Mouse (Mus musculus) macrophage (primary cell): ENCODE results near the gene Pex5l. TPM values are rescaled to one million over a fixed set of nuclear protein-coding genes. Genes with fewer than 3 reads are reported as not detected.

ENCODE experiments used
- H3K27ac ChIP-seq: fragments of 350-480 bp; formaldehyde crosslinking; 2 replicates; pipeline ENCODE4 v1.9.0; 2021
- H3K36me3 ChIP-seq: fragments of 350-480 bp; formaldehyde crosslinking; 2 replicates; pipeline ENCODE4 v1.9.0; 2021; ENCODE audit errors: inconsistent target
- H3K4me3 ChIP-seq: fragments of 350-480 bp; formaldehyde crosslinking; 2 replicates; pipeline ENCODE4 v1.9.0; 2021; ENCODE audit errors: inconsistent target
- H3K79me2 ChIP-seq: fragments of 350-480 bp; formaldehyde crosslinking; 2 replicates; pipeline ENCODE4 v1.9.0; 2021; ENCODE audit errors: inconsistent target
- WGBS: methylation state at CpG from one replicate; pipeline ENCODE4 v1.1.7; 2026; ENCODE audit warnings: inconsistent platforms; ENCODE audit not compliant: missing documents; 5-methylcytosine and 5-hydroxymethylcytosine counted together
- polyA plus RNA-seq: library from polyadenylated mRNA; stranded (reverse); fragments of 250-400 nt; gene quantifications from 3 replicates; pipeline ENCODE4 v1.2.4, GENCODE M21; 2018; ENCODE audit warnings: inconsistent platforms

Pex5l gene
- polyA plus RNA-seq, 1 experiment from 2014 or later = not detected

DNA sequence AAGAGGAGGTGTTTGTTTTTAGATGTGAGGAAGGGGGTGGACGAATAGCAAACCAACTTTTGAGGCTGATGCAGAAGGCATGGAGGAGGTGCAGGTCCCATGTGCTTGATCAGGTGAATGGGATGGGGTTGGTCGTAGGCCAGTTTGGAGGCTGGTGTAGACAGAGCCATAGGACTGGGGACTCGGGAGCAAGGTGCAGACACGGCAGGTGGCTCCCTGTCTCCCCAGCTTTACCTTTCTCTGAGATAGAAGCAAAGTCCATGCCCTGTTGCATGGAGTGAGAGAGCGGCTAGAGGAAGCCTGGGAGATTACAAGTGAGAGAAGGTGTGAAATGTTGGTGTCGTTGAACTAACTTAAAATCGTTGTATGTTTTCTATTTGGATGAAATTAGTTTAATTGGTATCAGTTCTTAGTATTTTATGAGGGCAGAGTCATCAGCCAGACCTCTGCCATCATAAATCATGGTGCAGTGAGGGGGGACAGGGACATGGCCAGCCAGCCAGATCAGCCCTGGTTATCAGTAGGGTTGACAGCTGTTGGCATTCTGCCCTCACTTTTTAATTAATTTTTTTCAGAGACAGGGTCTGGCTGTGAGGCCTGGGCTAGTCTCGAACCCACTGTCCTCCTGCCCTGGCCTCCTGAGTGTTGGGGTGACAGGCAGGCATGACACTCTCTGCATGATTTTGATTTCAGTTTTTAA, 203.1 kb downstream of the Pex5l start:
- H3K27ac ChIP-seq = no peak overlapping the region
- no peaks in the 10 kb centered on the region for H3K79me2 ChIP-seq
- 70% methylated on average over 8 of the region's 8 CpGs for WGBS
- no peaks in the 10 kb centered on the region for H3K36me3 ChIP-seq
- no peak overlapping the region for H3K4me3 ChIP-seq

DNA sequence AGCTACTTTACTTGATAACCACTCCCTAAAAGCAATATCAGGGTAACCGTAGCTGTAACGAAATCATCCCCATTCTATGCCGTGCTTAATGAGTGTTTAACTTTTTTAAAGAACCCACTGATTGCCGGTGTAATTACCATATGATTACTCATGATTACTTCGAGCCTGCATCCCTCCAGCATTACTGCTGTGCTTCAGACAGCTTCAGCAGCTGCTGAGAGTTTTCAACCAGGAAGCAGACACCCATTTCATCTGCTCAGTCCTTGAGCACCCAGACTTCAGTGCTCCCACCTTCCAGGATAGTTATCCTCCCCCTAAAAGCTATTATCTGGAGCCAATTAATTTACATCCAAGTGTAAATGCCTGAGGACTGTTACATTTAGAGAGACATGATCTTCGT, 218.9 kb downstream of the Pex5l start:
- 84% methylated on average over 6 of the region's 6 CpGs for WGBS

DNA sequence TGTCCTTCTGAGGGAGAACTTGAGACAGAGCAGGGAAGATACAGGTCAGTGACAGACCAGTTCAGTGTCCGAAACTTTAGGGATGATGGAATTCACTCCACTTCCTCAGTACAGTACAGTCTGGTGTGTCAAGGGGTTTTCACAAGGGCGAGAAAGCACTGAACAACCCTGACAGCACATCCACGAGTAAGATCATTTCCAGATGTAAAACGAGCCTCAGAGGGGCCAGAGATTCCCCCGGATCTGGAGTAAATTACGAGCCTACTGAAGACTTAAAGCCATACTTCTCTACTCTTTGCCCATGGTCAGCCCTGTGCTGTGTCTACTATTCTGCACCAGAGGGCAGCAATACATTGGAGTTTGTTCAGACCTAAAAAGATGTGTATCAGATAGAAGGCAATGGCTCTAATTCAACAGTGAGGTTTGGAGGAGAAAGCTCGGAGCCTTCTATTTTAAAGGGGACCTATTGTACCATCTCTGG, 232.9 kb downstream of the Pex5l start:
- Histone ChIP-seq H3K36me3 (no peaks in the 10 kb centered on the region), H3K79me2 (no peaks in the 10 kb centered on the region), H3K27ac (no peak overlapping the region), H3K4me3 (no peak overlapping the region)
- WGBS = 82% methylated on average over 7 of the region's 7 CpGs

More for the DNA sequence above, 218.9 kb downstream of the Pex5l start:
- no peaks in the 10 kb centered on the region for H3K79me2 ChIP-seq
- no peak overlapping the region for H3K4me3 ChIP-seq
- H3K36me3 ChIP-seq = no peaks in the 10 kb centered on the region
- no peak overlapping the region for H3K27ac ChIP-seq

DNA sequence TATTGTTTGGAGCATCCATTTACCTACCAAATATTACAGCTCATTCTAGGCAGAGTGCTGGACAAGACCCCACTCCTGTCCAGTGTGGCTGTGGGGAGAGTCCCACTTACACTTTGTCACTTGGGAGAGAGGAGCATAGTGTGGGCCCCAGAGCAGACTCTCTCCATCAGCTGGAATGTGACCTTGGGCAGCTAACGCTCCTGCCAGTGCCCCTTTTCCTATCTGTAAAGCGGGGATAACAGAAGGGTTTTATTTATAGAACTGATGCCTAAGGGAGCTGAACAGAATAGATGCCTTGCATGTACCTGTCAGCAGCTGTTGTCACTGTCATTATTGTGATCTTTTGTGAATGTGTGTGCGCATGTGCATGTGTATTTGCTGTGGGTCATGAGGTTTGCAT, 234.6 kb downstream of the Pex5l start:
- WGBS = 96% methylated on average over 3 of the region's 3 CpGs
- Histone ChIP-seq H3K27ac (no peak overlapping the region), H3K4me3 (no peak overlapping the region), H3K36me3 (no peaks in the 10 kb centered on the region), H3K79me2 (no peaks in the 10 kb centered on the region)

DNA sequence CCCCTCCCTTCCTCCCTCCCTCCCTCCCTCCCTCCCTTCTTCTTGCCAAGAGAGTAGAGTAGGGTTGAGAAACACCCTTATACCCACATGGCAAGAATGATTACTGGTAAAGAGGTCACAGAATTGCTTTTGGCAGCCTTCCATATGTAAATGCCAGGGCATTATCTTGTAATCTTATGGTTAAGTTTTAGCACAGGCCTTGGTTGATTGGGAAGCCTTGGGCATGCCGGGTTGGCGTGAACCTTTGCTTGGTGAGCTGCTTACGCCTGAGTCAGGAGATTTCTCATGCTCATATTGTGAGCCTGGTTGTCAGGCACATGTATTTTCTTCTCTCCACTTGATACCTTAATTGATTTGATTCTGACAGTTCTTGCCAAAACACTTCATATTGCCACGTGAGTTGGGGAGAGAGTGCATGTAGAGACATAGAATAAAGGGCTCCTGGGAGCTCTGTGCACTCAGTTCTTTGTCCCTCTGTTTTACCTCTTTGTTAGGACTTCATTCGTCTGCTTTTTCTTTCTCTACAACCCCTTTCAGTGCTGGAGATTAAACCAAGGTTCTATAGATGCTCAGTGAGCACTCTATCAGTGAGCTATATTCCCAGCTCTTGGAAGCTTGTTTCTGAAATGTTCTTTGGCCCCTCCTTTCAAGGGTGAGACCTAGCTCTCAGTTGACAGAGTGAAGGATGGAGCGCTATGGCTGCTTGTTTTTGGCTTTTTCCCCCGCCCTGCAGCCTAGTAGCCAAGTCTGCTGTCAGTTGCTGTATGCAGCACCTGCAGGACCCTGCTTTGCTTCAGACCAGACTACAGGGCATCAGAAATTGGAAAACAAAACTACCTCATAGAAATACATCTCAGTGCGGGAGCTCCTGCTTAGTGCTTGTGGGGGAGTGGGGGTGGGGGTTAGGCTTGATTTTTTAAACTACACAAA, 236.9 kb downstream of the Pex5l start:
- H3K79me2 ChIP-seq = no peaks in the 10 kb centered on the region
- 84% methylated on average over 8 of the region's 8 CpGs for WGBS
- no peak overlapping the region for H3K4me3 ChIP-seq
- H3K36me3 ChIP-seq = no peaks in the 10 kb centered on the region
- no peak overlapping the region for H3K27ac ChIP-seq

DNA sequence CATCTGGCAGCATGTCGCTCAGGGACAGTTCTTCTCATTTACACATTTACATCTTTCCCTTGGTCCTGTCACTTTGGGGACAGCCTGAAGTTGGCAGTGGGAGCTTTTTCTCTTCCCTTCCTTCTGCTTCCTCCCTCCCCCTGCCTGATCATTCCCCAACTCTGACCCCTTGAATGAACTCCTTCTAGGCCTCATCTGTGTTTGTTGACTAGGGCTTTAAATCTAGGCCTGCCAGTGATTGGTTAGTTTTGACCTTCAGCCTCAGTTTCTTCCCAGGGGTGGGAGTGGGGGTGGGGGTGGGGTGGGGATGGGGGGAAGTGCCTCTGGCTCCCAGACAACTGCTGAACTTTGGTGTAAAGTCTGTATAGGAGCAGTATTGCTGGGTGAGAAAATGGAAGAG, 238.4 kb downstream of the Pex5l start:
- Histone ChIP-seq H3K4me3 (no peak overlapping the region), H3K36me3 (no peaks in the 10 kb centered on the region), H3K79me2 (no peaks in the 10 kb centered on the region), H3K27ac (no peak overlapping the region)
- 90% methylated on average over 1 of the region's 1 CpGs for WGBS

- no peaks in the 10 kb centered on the region for H3K36me3 ChIP-seq
- H3K27ac ChIP-seq = no peak overlapping the region
- H3K4me3 ChIP-seq = no peak overlapping the region
- H3K79me2 ChIP-seq = no peaks in the 10 kb centered on the region
- 80% methylated on average over 4 of the region's 4 CpGs for WGBS
These were observed 239.6 kb downstream of the Pex5l start for GRCm38 (mm10) chr3:32903462-32903861.
